Mouse (Mus musculus) embryonic facial prominence, embryonic 15.5 days (tissue): Measurements from ENCODE around the gene Col13a1. TPM values are rescaled to one million over a fixed set of nuclear protein-coding genes. Genes with fewer than 3 reads are reported as not detected.

Source experiments
- ATAC-seq: fragments of 200-750 bp; cut with Nextera tagmentation; 2 replicates; pipeline ENCODE4 v1.8.0; 2017; ENCODE audit warnings: low read depth, moderate TSS enrichment; ENCODE audit not compliant: insufficient number of reproducible peaks, low FRiP score, low TSS enrichment
- H3K27ac ChIP-seq: fragments of 300-500 bp; sonication (generic); replicated peaks from 2 replicates; pipeline ENCODE4 v1.5.1; 2015; ENCODE audit warnings: mild to moderate bottlenecking, inconsistent platforms
- H3K27me3 ChIP-seq: fragments of 300-500 bp; sonication (generic); 2 replicates; pipeline ENCODE4 v1.6.1; 2015; ENCODE audit warnings: inconsistent platforms
- H3K36me3 ChIP-seq: fragments of 300-500 bp; sonication (generic); 2 replicates; pipeline ENCODE4 v1.6.1; 2015; ENCODE audit warnings: mild to moderate bottlenecking, inconsistent platforms
- H3K4me1 ChIP-seq: fragments of 300-500 bp; sonication (generic); 2 replicates; pipeline ENCODE4 v1.6.1; 2015; ENCODE audit warnings: inconsistent platforms
- H3K4me2 ChIP-seq: fragments of 300-500 bp; sonication (generic); replicated peaks from 2 replicates; pipeline ENCODE4 v1.6.1; 2015; ENCODE audit warnings: mild to moderate bottlenecking, inconsistent platforms
- H3K4me3 ChIP-seq: fragments of 300-500 bp; sonication (generic); replicated peaks from 2 replicates; pipeline ENCODE4 v1.5.1; 2015; ENCODE audit warnings: mild to moderate bottlenecking, inconsistent platforms
- H3K9ac ChIP-seq: fragments of 300-500 bp; sonication (generic); 2 replicates; pipeline ENCODE4 v1.6.1; 2015; ENCODE audit warnings: inconsistent platforms
- H3K9me3 ChIP-seq: fragments of 300-500 bp; sonication (generic); replicated peaks from 2 replicates; pipeline ENCODE4 v1.6.1; 2016; ENCODE audit warnings: inconsistent platforms
- WGBS: fragments of 180-500 bp; shearing (Covaris S2); methylation state at CpG from one replicate; pipeline ENCODE4 v1.1.7; 2015; 5-methylcytosine and 5-hydroxymethylcytosine counted together
- polyA plus RNA-seq: library from polyadenylated mRNA; unstranded; fragments of >200 nt; fragmentation: Nextera tagmentation; extraction: Ambion mirVana; gene quantifications from 2 replicates; pipeline ENCODE4 v1.2.1, GENCODE M21; 2015

The Col13a1 gene
- polyA plus RNA-seq, result 13.1 and 17.2 TPM in 2 replicates

DNA sequence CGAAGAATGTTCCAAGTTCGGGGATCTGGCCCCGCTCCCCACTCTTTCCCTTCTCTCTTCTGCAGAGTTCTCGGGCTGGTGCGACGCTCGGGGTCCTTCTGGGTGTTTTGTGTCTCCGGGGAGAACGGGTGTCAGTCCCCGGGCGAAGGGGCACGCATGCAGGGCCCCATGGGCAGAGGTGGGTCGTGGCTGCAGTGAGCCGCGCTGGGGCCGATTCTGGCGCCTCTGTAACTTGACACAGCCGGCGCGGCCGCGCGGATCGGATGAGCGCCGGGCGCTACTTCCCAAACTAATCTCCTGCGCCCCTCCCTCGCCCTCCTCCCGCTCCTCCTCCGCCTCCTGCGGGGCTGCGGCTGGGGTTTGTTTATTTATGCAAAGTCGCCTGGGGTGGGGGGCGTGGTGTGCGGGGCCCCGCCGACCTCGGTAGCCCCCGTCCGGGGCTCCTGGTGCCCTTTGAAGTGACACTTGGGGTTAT is at the start of gene Col13a1:
Gene Col13a1 (minus strand): TSS at position 243 of the 475 bp plus-strand sequence.
- peaks cover 55% of the 10 kb centered on the region for H3K27me3 ChIP-seq
- H3K4me2 ChIP-seq, result peak within 1 kb of the TSS; percentile 89
- WGBS, result 0% methylated on average over 38 of the region's 41 CpGs
- ATAC-seq, result 0 out of 2 replicates have a peak, but pooled peaks have one; percentile 30
- H3K36me3 ChIP-seq, result no peaks in the 10 kb centered on the region
- H3K27ac ChIP-seq, result 0 out of 2 replicates have a peak within 1 kb of the TSS, but pooled peaks have one; percentile 12
- H3K9ac ChIP-seq, result peak within 1 kb of the TSS; percentile 37
- peak within 1 kb of the TSS; percentile 48 for H3K4me3 ChIP-seq
- H3K4me1 ChIP-seq, result peaks cover 29% of the 10 kb centered on the region
- no peaks in the 10 kb centered on the region for H3K9me3 ChIP-seq

DNA sequence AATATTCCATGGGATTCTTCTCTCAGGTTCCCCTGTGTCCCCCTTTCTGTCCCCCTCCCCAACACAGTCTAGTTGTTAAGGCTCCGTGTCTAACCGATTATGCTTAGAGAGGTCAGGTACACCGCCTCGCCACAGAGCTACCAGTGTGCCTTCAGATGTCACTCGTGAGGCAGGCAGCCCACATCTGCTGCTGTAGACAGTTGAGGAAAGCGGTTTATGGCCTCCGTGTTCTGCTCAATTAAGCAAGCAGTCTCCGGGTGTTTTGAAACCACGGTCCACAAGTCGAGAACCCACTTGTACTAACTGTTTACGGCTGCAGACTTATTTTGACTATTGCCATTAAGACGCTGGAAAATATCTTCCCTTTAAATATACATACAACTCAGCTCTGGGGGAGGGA is 48.8 kb upstream of the Col13a1 start:
- Histone ChIP-seq H3K4me1 (peaks cover 19% of the 10 kb centered on the region), H3K36me3 (no peaks in the 10 kb centered on the region), H3K9ac (no peak overlapping the region), H3K4me2 (0 out of 2 replicates have a peak overlapping the region, but pooled peaks have one; percentile 12), H3K27me3 (peaks cover 3% of the 10 kb centered on the region), H3K27ac (no peak overlapping the region), H3K9me3 (no peaks in the 10 kb centered on the region), H3K4me3 (no peak overlapping the region)
- 25% methylated on average over 12 of the region's 12 CpGs for WGBS
- peak; percentile 53; the same call in 1 of the 2 replicates for ATAC-seq

DNA sequence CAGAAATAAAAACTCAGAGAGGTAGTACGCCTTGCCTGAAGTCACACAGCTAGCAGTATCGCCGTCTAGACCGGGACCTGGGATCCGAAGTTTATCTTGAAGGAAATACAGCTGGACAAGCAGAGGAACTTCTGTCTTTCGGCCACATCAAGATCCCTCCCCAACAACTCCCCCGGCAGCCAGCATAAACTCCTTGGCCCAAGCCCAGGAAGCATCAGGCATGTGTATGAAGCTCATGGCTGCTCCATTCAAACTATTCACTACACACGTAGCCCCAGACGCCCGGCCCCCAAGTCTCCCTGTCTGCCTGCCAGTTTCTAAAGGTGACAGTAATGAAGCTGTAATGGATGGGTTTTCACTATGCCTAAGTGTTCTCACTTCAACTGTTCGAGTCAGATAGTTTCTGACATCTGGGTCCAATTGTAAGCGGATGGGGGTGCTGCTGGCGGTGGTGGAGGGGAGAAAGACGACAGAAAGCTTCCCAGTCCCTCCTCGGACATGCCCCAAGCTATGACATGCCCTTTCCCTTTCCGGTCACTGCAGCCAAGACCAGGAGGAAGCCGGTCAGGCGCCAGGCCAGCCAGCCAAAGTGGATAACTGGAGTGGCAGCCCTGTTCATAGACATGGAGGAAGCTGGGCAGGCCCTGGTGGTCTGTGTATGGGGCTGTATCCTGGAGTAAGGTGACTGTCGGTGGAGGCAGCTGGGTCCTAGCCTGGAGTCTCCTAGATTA is 45.1 kb upstream of the Col13a1 start:
- no peak overlapping the region for H3K9ac ChIP-seq
- H3K27me3 ChIP-seq, result peaks cover 3% of the 10 kb centered on the region
- no peaks in the 10 kb centered on the region for H3K9me3 ChIP-seq
- ATAC-seq, result no peak
- no peaks in the 10 kb centered on the region for H3K36me3 ChIP-seq
- H3K4me1 ChIP-seq, result peaks cover 19% of the 10 kb centered on the region
- no peak overlapping the region for H3K4me2 ChIP-seq
- no peak overlapping the region for H3K4me3 ChIP-seq
- no peak overlapping the region for H3K27ac ChIP-seq
- WGBS, result 35% methylated on average over 19 of the region's 19 CpGs

DNA sequence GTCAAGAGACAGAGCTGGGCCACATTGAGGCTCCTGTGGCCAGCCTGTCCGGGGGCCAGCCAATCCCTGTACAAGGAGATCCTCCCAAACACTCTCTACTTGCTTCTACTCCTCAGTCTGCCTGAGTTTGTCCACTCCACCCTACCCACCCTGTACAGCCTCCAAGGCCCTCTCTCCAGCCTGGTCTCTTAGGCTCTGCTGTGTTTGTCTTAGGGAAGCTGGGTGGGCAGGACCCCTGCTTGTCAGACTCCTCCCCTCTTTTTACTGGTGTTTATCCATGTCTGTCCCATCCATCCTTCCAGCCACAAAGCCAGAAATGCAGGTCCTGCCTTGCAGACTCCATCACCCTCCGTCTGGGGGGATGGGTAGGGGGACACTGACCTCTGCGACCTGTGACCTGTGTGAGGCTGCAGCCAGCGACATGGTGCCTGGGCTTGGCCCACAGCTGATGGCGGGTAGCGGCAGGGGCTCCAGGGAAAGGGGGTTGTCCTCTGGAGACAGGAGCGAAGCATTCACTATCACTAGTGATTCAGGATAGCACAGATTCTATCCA is 41.2 kb upstream of the Col13a1 start:
- Histone ChIP-seq H3K36me3 (no peaks in the 10 kb centered on the region), H3K4me2 (no peak overlapping the region), H3K4me3 (no peak overlapping the region), H3K4me1 (peaks cover 22% of the 10 kb centered on the region), H3K9me3 (no peaks in the 10 kb centered on the region), H3K27ac (no peak overlapping the region), H3K9ac (no peak overlapping the region), H3K27me3 (peaks cover 3% of the 10 kb centered on the region)
- ATAC-seq, result 0 out of 2 replicates have a peak, but pooled peaks have one; percentile 37
- WGBS, result 34% methylated on average over 7 of the region's 7 CpGs

DNA sequence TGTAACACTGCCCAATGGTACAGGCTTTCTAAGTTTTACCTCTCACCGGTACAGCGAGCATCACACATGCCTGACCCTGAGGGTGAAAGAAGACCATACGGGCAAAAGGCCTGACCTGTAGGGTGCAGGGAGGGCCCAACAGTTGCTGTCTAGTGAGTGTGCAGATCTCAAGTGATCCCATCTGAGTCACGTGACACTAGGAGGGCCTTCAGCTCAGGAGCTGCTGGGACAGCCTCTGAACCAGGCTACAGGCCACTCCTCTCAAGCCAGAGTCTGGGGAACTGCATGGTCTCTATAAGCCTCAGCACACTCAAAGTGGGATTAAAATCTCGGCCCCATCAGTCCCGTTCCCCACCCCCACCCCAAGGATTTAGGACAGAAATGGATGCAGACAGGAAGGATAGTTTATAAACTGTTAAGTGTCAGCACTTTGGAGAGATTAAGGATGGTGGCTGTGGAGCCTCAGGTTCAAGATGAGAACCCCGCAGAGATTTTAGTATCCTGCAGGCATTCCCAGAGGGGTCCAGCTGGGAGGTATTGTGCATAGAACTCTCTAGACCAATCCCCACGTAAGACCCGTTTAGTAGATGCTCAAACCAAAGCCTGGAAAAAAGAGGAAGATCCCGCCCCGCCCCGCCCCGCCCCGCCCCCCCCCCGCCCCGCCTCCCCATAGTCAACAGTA is 40.6 kb upstream of the Col13a1 start:
- H3K27me3 ChIP-seq, result peaks cover 1% of the 10 kb centered on the region
- H3K36me3 ChIP-seq, result no peaks in the 10 kb centered on the region
- H3K9ac ChIP-seq, result no peak overlapping the region
- no peak overlapping the region for H3K4me3 ChIP-seq
- ATAC-seq, result no peak
- WGBS, result 25% methylated on average over 16 of the region's 16 CpGs
- H3K27ac ChIP-seq, result no peak overlapping the region
- H3K4me2 ChIP-seq, result no peak overlapping the region
- no peaks in the 10 kb centered on the region for H3K9me3 ChIP-seq
- H3K4me1 ChIP-seq, result peaks cover 22% of the 10 kb centered on the region

DNA sequence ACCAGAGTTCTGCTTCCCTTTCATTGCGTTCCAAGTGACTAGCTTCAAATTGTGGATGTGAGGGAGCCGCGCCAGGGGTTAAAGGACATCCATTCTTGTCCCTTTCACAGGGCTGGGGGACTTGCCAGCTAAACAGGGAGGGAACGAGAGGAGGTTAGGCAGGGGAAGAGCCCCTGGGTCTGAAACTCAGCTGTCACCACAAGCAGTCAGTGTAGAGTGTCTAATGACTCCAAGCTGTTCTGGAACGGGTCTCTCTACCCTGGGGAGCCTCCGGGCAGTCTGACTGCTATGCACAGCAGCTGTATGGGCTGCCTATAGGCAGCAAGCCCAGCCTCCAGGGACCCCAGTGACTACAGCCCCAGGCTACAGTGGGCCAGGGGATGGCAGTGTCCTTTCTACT is 38.0 kb upstream of the Col13a1 start:
- Histone ChIP-seq H3K9me3 (no peaks in the 10 kb centered on the region), H3K4me1 (peaks cover 13% of the 10 kb centered on the region), H3K36me3 (no peaks in the 10 kb centered on the region), H3K4me3 (no peak overlapping the region), H3K9ac (no peak overlapping the region), H3K27me3 (no peaks in the 10 kb centered on the region; the same call in 1 of the 2 replicates), H3K27ac (no peak overlapping the region), H3K4me2 (no peak overlapping the region)
- WGBS, result 25% methylated on average over 6 of the region's 6 CpGs
- ATAC-seq, result peak; percentile 86

DNA sequence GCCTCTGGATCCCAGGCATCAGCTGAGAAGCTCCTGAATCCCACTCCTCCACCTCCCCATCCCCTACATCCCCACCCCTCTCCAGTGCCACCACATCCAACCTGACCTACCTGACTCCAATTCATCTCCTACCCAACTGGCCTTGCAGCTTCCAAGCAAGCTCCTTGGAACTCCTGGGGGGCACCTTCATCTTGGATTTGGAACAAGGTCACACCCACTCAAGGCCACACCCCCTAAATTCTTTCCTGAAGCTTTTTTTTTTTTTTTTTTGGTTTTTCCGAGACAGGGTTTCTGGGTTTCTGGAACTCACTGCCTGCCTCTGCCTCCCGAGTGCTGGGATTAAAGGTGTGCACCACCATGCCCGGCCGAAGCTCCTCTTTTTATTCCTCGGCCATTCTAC is 34.3 kb upstream of the Col13a1 start:
- peaks cover 13% of the 10 kb centered on the region for H3K4me1 ChIP-seq
- no peak for ATAC-seq
- H3K9ac ChIP-seq, result no peak overlapping the region
- H3K4me3 ChIP-seq, result no peak overlapping the region
- WGBS, result 89% methylated on average over 5 of the region's 5 CpGs
- no peak overlapping the region for H3K4me2 ChIP-seq
- H3K27me3 ChIP-seq, result no peaks in the 10 kb centered on the region; the same call in 1 of the 2 replicates
- no peak overlapping the region for H3K27ac ChIP-seq
- no peaks in the 10 kb centered on the region for H3K9me3 ChIP-seq
- H3K36me3 ChIP-seq, result no peaks in the 10 kb centered on the region

DNA sequence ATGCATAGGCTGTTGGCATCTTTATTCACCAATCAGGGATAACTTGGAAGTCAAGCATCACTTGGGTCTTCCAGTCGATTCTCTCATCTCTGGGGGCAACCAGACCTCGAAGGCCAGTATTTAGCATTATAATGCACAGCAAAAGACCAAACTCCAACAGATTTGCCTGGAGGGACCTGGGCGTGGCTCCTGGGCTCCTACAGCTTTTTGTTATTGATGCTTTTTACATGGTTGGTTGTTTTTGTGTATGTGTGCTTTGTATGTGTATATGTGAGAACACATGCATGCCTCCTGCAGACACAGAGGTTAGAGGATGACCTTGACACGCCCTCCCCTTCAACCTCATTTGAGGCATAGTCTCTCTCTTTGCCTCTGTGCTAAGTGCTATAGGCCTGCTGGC is 33.5 kb upstream of the Col13a1 start:
- H3K4me2 ChIP-seq, result no peak overlapping the region
- H3K27ac ChIP-seq, result no peak overlapping the region
- H3K4me3 ChIP-seq, result no peak overlapping the region
- 80% methylated on average over 4 of the region's 4 CpGs for WGBS
- no peaks in the 10 kb centered on the region for H3K36me3 ChIP-seq
- H3K9ac ChIP-seq, result no peak overlapping the region
- H3K4me1 ChIP-seq, result peaks cover 9% of the 10 kb centered on the region
- no peaks in the 10 kb centered on the region; the same call in 1 of the 2 replicates for H3K27me3 ChIP-seq
- ATAC-seq, result no peak
- H3K9me3 ChIP-seq, result no peaks in the 10 kb centered on the region

DNA sequence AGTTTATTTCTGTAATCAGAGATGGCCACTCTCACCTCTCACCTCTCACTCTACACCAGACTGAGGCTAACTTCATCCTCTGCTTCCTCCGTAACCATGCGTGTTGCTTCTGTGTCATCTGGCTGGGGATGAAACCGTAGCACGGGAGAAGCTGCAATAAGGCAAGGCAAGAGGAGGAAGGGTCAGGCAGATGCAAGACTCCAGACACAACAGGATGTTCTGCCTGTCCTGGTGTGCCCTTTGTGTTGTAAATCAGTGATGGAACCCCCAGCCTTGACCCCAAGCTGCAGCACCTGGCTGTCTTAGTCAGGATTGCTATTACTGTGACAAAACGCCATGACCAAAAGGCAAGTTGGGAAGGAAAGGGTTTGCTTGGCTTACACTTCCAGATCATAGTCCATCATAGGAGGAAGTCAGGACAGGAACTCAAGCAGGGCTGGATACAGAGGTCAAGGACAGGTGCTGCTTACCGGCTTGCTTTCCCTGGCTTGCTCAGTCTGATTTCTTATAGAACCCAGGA is 31.1 kb upstream of the Col13a1 start:
- no peak for ATAC-seq

DNA sequence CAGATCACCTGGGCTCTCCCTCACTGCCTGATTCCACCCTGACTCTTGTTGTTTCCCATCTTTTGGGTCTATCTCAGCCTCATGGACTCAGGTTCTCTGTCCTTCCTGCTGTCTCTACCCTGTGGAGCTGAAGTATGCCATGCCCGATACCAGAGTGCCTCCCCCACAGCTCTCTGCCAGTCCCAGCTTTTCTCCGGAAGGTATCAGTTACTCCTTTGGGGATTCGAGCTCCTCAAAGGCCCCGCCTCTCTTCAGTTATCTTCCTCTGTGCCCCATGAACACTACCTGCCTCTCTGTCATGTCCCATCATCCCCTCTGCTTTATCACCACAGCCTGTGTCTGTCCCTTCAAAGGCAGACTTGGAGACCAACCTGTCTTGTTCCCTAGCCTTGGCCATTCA is 29.1 kb upstream of the Col13a1 start:
- 49% methylated on average over 4 of the region's 4 CpGs for WGBS
- Histone ChIP-seq H3K9ac (no peak overlapping the region), H3K4me1 (no peaks in the 10 kb centered on the region), H3K4me3 (no peak overlapping the region), H3K4me2 (no peak overlapping the region), H3K36me3 (no peaks in the 10 kb centered on the region), H3K27ac (no peak overlapping the region), H3K27me3 (no peaks in the 10 kb centered on the region), H3K9me3 (no peaks in the 10 kb centered on the region)
- ATAC-seq, result no peak

More for the DNA sequence above, 31.1 kb upstream of the Col13a1 start:
- WGBS, result 65% methylated on average over 6 of the region's 6 CpGs
- Histone ChIP-seq H3K36me3 (no peaks in the 10 kb centered on the region), H3K4me2 (no peak overlapping the region), H3K4me3 (no peak overlapping the region), H3K27me3 (no peaks in the 10 kb centered on the region), H3K9ac (no peak overlapping the region), H3K4me1 (no peaks in the 10 kb centered on the region), H3K9me3 (no peaks in the 10 kb centered on the region), H3K27ac (no peak overlapping the region)

DNA sequence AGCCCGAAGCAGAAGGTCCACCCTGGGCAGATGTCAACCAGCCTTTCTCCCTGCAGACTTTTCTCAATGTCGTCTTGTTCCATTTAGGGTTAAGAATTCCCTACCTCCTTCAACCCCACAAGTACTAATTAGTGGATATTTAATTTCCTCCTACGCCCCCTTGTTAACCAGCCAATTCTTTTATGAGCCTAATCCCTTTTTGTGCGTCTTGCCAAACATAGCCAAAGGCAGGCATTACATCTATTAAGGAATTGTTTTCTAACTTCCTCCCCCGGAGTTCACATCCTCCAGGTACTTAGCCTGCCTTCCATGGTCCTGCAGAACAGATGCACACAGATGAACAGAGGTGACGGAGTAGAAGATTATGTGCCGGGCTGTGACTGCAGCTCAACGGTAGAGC is 27.5 kb upstream of the Col13a1 start:
- H3K4me1 ChIP-seq, result no peaks in the 10 kb centered on the region
- WGBS, result 46% methylated on average over 8 of the region's 8 CpGs
- H3K9me3 ChIP-seq, result no peaks in the 10 kb centered on the region
- H3K36me3 ChIP-seq, result no peaks in the 10 kb centered on the region
- no peak overlapping the region for H3K4me3 ChIP-seq
- no peaks in the 10 kb centered on the region for H3K27me3 ChIP-seq
- no peak overlapping the region for H3K27ac ChIP-seq
- no peak overlapping the region for H3K4me2 ChIP-seq
- no peak overlapping the region for H3K9ac ChIP-seq
- 0 out of 2 replicates have a peak, but pooled peaks have one; percentile 15 for ATAC-seq
